Mouse (Mus musculus): ENCODE results near the gene Bmp5. TPM values are rescaled to one million over a fixed set of nuclear protein-coding genes. Genes with fewer than 3 reads are reported as not detected.

The Bmp5 gene
- total and polyA plus RNA-seq, 3 experiments = not detected

DNA sequence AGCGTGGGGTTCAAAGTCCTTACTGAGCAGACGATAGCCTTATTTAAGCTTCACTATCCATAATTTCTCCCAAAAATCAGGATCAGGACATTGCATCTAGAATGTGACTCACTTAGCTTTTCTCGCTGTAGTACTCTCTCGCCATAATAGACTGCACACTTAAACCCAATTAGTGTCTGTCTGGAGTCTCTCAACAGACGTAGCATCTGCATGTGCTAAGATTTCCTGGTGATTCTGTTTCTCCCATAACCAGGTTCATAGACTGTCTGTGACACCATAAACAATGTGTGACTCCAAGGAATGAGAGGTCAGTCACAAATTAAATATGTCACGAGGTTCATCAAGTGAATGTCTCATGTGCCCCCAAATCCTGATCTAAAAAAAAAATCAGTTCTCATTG is 65.7 kb downstream of the Bmp5 start:
- Histone ChIP-seq H3K27ac (ENCODE audit: control insufficient read depth, low read depth, low read length) (no peak overlapping the region), H3K4me3 (ENCODE audit: control insufficient read depth in 1 of 2, insufficient read depth in 1 of 2, low read depth in 2 of 2, low read length in 2 of 2) (no peak overlapping the region), H3K9ac (ENCODE audit: control insufficient read depth, low read depth, low read length, poor library complexity, severe bottlenecking) (no peak overlapping the region), H3K4me1 (ENCODE audit: control insufficient read depth in 1 of 2, insufficient read depth in 2 of 2, low read length in 2 of 2) (no peaks in the 10 kb centered on the region), H3K9me3 (replicated peaks; ENCODE audit: insufficient read depth, low read length) (no peaks in the 10 kb centered on the region), H3K27me3 (ENCODE audit: control insufficient read depth in 1 of 2, insufficient read depth in 2 of 2, low read length in 2 of 2) (no peaks in the 10 kb centered on the region), H3K36me3 (ENCODE audit: control insufficient read depth in 1 of 2, insufficient read depth in 2 of 2, low read length in 2 of 2) (no peaks in the 10 kb centered on the region), H3K79me2 (ENCODE audit: control insufficient read depth, insufficient read depth, low read length, poor library complexity) (no peaks in the 10 kb centered on the region)
- no peak for TF ChIP-seq MXI1 (IDR thresholded peaks at IDR 0.05; ENCODE audit: low read depth, low read length)
- TF ChIP-seq NRF1 (IDR thresholded peaks at IDR 0.05; ENCODE audit: insufficient read depth, low read depth, low read length, poor library complexity, severe bottlenecking) = no peak
- no peak for TF ChIP-seq MAX (IDR thresholded peaks at IDR 0.05; ENCODE audit: low read length)
- no peak for DNase-seq (ENCODE audit: low read depth, low spot score)

DNA sequence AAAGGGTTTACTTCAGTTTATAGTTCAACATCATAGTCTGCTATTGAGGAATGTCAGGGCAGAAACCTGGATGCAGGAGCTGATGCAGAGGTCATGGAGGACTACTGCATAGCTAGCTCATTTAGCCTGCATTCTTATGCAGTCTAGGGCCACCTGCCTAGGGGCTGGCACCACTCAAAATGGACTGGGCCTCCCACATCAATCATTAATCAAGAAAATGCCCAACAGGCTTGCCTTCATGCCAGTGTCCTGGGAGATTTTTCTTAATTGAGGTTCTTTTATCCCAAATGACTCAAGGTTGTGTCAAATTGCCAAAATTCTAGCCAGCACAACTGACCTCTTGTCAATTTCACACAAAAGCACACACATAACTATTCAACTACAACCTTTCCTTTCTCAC is 70.8 kb downstream of the Bmp5 start:
- no peak for DNase-seq (ENCODE audit: low read depth, low spot score)
- TF ChIP-seq RAD21 (IDR thresholded peaks at IDR 0.05; ENCODE audit: low read depth, low read length) (no peak), E2F4 (IDR thresholded peaks at IDR 0.05; ENCODE audit: borderline replicate concordance, low read depth, low read length) (no peak), MAX (IDR thresholded peaks at IDR 0.05; ENCODE audit: low read length) (no peak), NELFE (IDR thresholded peaks at IDR 0.05; ENCODE audit: low read depth, low read length) (no peak), RCOR1 (IDR thresholded peaks at IDR 0.05; ENCODE audit: low read depth, low read length) (no peak), MAFK (IDR thresholded peaks at IDR 0.05; ENCODE audit: borderline replicate concordance, low read depth, low read length) (no peak), GATA1 (IDR thresholded peaks at IDR 0.05; ENCODE audit: low read depth, low read length) (no peak), NRF1 (IDR thresholded peaks at IDR 0.05; ENCODE audit: insufficient read depth, low read depth, low read length, poor library complexity, severe bottlenecking) (no peak)
- H3K9ac ChIP-seq (ENCODE audit: control insufficient read depth, low read depth, low read length, poor library complexity, severe bottlenecking) = no peak overlapping the region

DNA sequence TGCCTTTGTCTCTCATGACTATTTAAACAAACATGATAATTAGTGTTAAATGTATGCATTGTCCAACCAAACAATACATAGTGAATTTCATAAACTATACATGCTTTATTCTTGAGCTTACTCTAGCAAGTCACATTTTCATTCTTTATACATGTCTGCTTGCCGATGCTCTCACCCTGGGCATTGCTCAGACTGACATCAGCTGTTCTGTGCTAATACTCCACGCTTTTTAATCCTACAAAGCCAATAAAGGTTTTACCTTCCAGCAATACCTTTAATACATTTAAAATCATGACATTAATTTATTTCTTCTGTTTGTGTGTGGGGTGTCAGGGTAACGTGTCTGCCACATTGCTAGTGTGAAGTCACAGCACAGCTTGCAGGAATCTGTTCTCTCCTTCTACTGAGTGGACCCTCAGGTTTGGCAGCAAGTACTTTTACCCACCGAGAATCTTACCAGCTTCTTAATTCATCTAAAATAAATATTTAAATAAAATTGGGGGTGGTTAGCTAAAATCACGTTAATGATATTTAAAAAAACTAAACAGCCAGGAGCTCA is 75.6 kb downstream of the Bmp5 start:
- H3K9me3 ChIP-seq (replicated peaks; ENCODE audit: insufficient read depth, low read length) = no peaks in the 10 kb centered on the region
- no peak overlapping the region for H3K4me3 ChIP-seq (ENCODE audit: control insufficient read depth in 1 of 2, insufficient read depth in 1 of 2, low read depth in 2 of 2, low read length in 2 of 2)
- H3K9ac ChIP-seq (ENCODE audit: control insufficient read depth, low read depth, low read length, poor library complexity, severe bottlenecking) = no peak overlapping the region
- no peaks in the 10 kb centered on the region for H3K79me2 ChIP-seq (ENCODE audit: control insufficient read depth, insufficient read depth, low read length, poor library complexity)
- H3K4me1 ChIP-seq (ENCODE audit: control insufficient read depth in 1 of 2, insufficient read depth in 2 of 2, low read length in 2 of 2) = no peaks in the 10 kb centered on the region
- no peaks in the 10 kb centered on the region for H3K27me3 ChIP-seq (ENCODE audit: control insufficient read depth in 1 of 2, insufficient read depth in 2 of 2, low read length in 2 of 2)
- TF ChIP-seq MAX (IDR thresholded peaks at IDR 0.05; ENCODE audit: low read length) (no peak), RAD21 (IDR thresholded peaks at IDR 0.05; ENCODE audit: low read depth, low read length) (no peak), RCOR1 (IDR thresholded peaks at IDR 0.05; ENCODE audit: low read depth, low read length) (no peak)
- H3K27ac ChIP-seq (ENCODE audit: control insufficient read depth, low read depth, low read length) = no peak overlapping the region
- no peaks in the 10 kb centered on the region for H3K36me3 ChIP-seq (ENCODE audit: control insufficient read depth in 1 of 2, insufficient read depth in 2 of 2, low read length in 2 of 2)
- DNase-seq (ENCODE audit: low read depth, low spot score) = no peak

More for the DNA sequence above, 70.8 kb downstream of the Bmp5 start:
- H3K9me3 ChIP-seq (replicated peaks; ENCODE audit: insufficient read depth, low read length) = no peaks in the 10 kb centered on the region
- no peak overlapping the region for H3K27ac ChIP-seq (ENCODE audit: control insufficient read depth, low read depth, low read length)
- no peaks in the 10 kb centered on the region for H3K4me1 ChIP-seq (ENCODE audit: control insufficient read depth in 1 of 2, insufficient read depth in 2 of 2, low read length in 2 of 2)
- no peaks in the 10 kb centered on the region for H3K27me3 ChIP-seq (ENCODE audit: control insufficient read depth in 1 of 2, insufficient read depth in 2 of 2, low read length in 2 of 2)
- H3K4me3 ChIP-seq (ENCODE audit: control insufficient read depth in 1 of 2, insufficient read depth in 1 of 2, low read depth in 2 of 2, low read length in 2 of 2) = no peak overlapping the region
- H3K79me2 ChIP-seq (ENCODE audit: control insufficient read depth, insufficient read depth, low read length, poor library complexity) = no peaks in the 10 kb centered on the region
- no peaks in the 10 kb centered on the region for H3K36me3 ChIP-seq (ENCODE audit: control insufficient read depth in 1 of 2, insufficient read depth in 2 of 2, low read length in 2 of 2)

All from MEL (cell line).